Mouse (Mus musculus): Measurements from ENCODE around the gene Gm11627. TPM values are rescaled to one million over a fixed set of nuclear protein-coding genes. Genes with fewer than 3 reads are reported as not detected.
"Not testable (repeated sequence)": the region's sequence is repeated elsewhere in the genome, so short reads cannot be mapped to it uniquely, and the experiment has no call there.

Gene Gm11627
- polyA plus RNA-seq, 1 experiment from 2014 or later = 22.0 TPM

- Histone ChIP-seq H3K27me3 (ENCODE audit: control insufficient read depth, insufficient read depth, low read length) (no peaks in the 10 kb centered on the region), H3K9ac (ENCODE audit: low read length) (0 out of 2 replicates have a peak overlapping the region, but pooled peaks have one; percentile 53), H3K4me2 (ENCODE audit: low read depth, low read length) (no peak overlapping the region), H3K4me3 (replicated peaks; ENCODE audit: low read length) (no peak overlapping the region), H3K36me3 (ENCODE audit: control insufficient read depth, insufficient read depth, low read length) (no peaks in the 10 kb centered on the region), H3K9me3 (replicated peaks; ENCODE audit: control insufficient read depth, low read length) (no peaks in the 10 kb centered on the region), H3K4me1 (ENCODE audit: control insufficient read depth, insufficient read depth, low read length) (peaks cover 28% of the 10 kb centered on the region), H3K27ac (ENCODE audit: low read length) (peak overlapping the region; percentile 65; the same call in 1 of the 2 replicates)
- ATAC-seq (ENCODE audit: insufficient read depth, low FRiP score) = no peak
- WGBS = 37% methylated on average over 4 of the region's 4 CpGs
Observed at GRCm38 (mm10) chr11:102610260-102610659, 31.0 kb upstream of the Gm11627 start.

GRCm38 (mm10) chr11:102609483-102609882, 30.2 kb upstream of the Gm11627 start:
- peak overlapping the region; percentile 79; the same call in 1 of the 2 replicates for H3K4me2 ChIP-seq (ENCODE audit: low read depth, low read length)
- H3K4me1 ChIP-seq (ENCODE audit: control insufficient read depth, insufficient read depth, low read length) = peaks cover 28% of the 10 kb centered on the region
- no peak for ATAC-seq (ENCODE audit: insufficient read depth, low FRiP score)
- no peak overlapping the region for H3K9ac ChIP-seq (ENCODE audit: low read length)
- no peaks in the 10 kb centered on the region for H3K36me3 ChIP-seq (ENCODE audit: control insufficient read depth, insufficient read depth, low read length)
- WGBS = 50% methylated on average over 8 of the region's 8 CpGs
- no peak overlapping the region for H3K4me3 ChIP-seq (replicated peaks; ENCODE audit: low read length)
- no peaks in the 10 kb centered on the region for H3K9me3 ChIP-seq (replicated peaks; ENCODE audit: control insufficient read depth, low read length)
- H3K27ac ChIP-seq (ENCODE audit: low read length) = peak overlapping the region; percentile 51; the same call in 1 of the 2 replicates
- no peaks in the 10 kb centered on the region for H3K27me3 ChIP-seq (ENCODE audit: control insufficient read depth, insufficient read depth, low read length)

GRCm38 (mm10) chr11:102608691-102609090, 29.4 kb upstream of the Gm11627 start:
- Histone ChIP-seq H3K36me3 (ENCODE audit: control insufficient read depth, insufficient read depth, low read length) (no peaks in the 10 kb centered on the region), H3K4me2 (ENCODE audit: low read depth, low read length) (peak overlapping the region; percentile 79), H3K4me1 (ENCODE audit: control insufficient read depth, insufficient read depth, low read length) (peaks cover 28% of the 10 kb centered on the region), H3K9ac (ENCODE audit: low read length) (no peak overlapping the region), H3K4me3 (replicated peaks; ENCODE audit: low read length) (no peak overlapping the region), H3K27me3 (ENCODE audit: control insufficient read depth, insufficient read depth, low read length) (no peaks in the 10 kb centered on the region), H3K27ac (ENCODE audit: low read length) (peak overlapping the region; percentile 1; the same call in 1 of the 2 replicates), H3K9me3 (replicated peaks; ENCODE audit: control insufficient read depth, low read length) (no peaks in the 10 kb centered on the region)
- WGBS = 29% methylated on average over 4 of the region's 4 CpGs
- no peak for ATAC-seq (ENCODE audit: insufficient read depth, low FRiP score)

GRCm38 (mm10) chr11:102607686-102608548, 28.7 kb upstream of the Gm11627 start:
- peak overlapping the region; percentile 61 for H3K4me3 ChIP-seq (replicated peaks; ENCODE audit: low read length)
- peak overlapping the region; percentile 98 for H3K27ac ChIP-seq (ENCODE audit: low read length)
- 24% methylated on average over 10 of the region's 10 CpGs for WGBS
- H3K27me3 ChIP-seq (ENCODE audit: control insufficient read depth, insufficient read depth, low read length) = no peaks in the 10 kb centered on the region
- H3K9me3 ChIP-seq (replicated peaks; ENCODE audit: control insufficient read depth, low read length) = no peaks in the 10 kb centered on the region
- peaks cover 28% of the 10 kb centered on the region for H3K4me1 ChIP-seq (ENCODE audit: control insufficient read depth, insufficient read depth, low read length)
- H3K4me2 ChIP-seq (ENCODE audit: low read depth, low read length) = peak overlapping the region; percentile 79
- ATAC-seq (ENCODE audit: insufficient read depth, low FRiP score) = no peak
- H3K36me3 ChIP-seq (ENCODE audit: control insufficient read depth, insufficient read depth, low read length) = no peaks in the 10 kb centered on the region
- H3K9ac ChIP-seq (ENCODE audit: low read length) = peak overlapping the region; percentile 91

GRCm38 (mm10) chr11:102607201-102607600, 27.9 kb upstream of the Gm11627 start:
- H3K9ac ChIP-seq (ENCODE audit: low read length) = peak overlapping the region; percentile 91
- 3% methylated on average over 12 of the region's 12 CpGs for WGBS
- not testable (repeated sequence) for ATAC-seq (ENCODE audit: insufficient read depth, low FRiP score); H3K9me3 ChIP-seq (replicated peaks; ENCODE audit: control insufficient read depth, low read length); H3K27me3 ChIP-seq (ENCODE audit: control insufficient read depth, insufficient read depth, low read length); H3K36me3 ChIP-seq (ENCODE audit: control insufficient read depth, insufficient read depth, low read length)
- H3K4me1 ChIP-seq (ENCODE audit: control insufficient read depth, insufficient read depth, low read length) = peaks cover 28% of the 10 kb centered on the region
- peak overlapping the region; percentile 79 for H3K4me2 ChIP-seq (ENCODE audit: low read depth, low read length)
- peak overlapping the region; percentile 98 for H3K27ac ChIP-seq (ENCODE audit: low read length)
- H3K4me3 ChIP-seq (replicated peaks; ENCODE audit: low read length) = peak overlapping the region; percentile 61

GRCm38 (mm10) chr11:102606751-102607171, 27.5 kb upstream of the Gm11627 start:
- no peak for ATAC-seq (ENCODE audit: insufficient read depth, low FRiP score)
- Histone ChIP-seq H3K27ac (ENCODE audit: low read length) (peak overlapping the region; percentile 98), H3K36me3 (ENCODE audit: control insufficient read depth, insufficient read depth, low read length) (no peaks in the 10 kb centered on the region), H3K4me1 (ENCODE audit: control insufficient read depth, insufficient read depth, low read length) (peaks cover 28% of the 10 kb centered on the region), H3K27me3 (ENCODE audit: control insufficient read depth, insufficient read depth, low read length) (no peaks in the 10 kb centered on the region), H3K4me3 (replicated peaks; ENCODE audit: low read length) (peak overlapping the region; percentile 61), H3K9ac (ENCODE audit: low read length) (peak overlapping the region; percentile 91), H3K9me3 (replicated peaks; ENCODE audit: control insufficient read depth, low read length) (no peaks in the 10 kb centered on the region), H3K4me2 (ENCODE audit: low read depth, low read length) (peak overlapping the region; percentile 79)
- WGBS = 4% methylated on average over 12 of the region's 12 CpGs

- peak overlapping the region; percentile 79 for H3K4me2 ChIP-seq (ENCODE audit: low read depth, low read length)
- no peaks in the 10 kb centered on the region for H3K9me3 ChIP-seq (replicated peaks; ENCODE audit: control insufficient read depth, low read length)
- H3K4me1 ChIP-seq (ENCODE audit: control insufficient read depth, insufficient read depth, low read length) = peaks cover 20% of the 10 kb centered on the region
- peak overlapping the region; percentile 91 for H3K9ac ChIP-seq (ENCODE audit: low read length)
- 1% methylated on average over 62 of the region's 62 CpGs for WGBS
- H3K27me3 ChIP-seq (ENCODE audit: control insufficient read depth, insufficient read depth, low read length) = no peaks in the 10 kb centered on the region
- ATAC-seq (ENCODE audit: insufficient read depth, low FRiP score) = no peak
- H3K36me3 ChIP-seq (ENCODE audit: control insufficient read depth, insufficient read depth, low read length) = no peaks in the 10 kb centered on the region
- H3K4me3 ChIP-seq (replicated peaks; ENCODE audit: low read length) = peak overlapping the region; percentile 61
- peak overlapping the region; percentile 98 for H3K27ac ChIP-seq (ENCODE audit: low read length)
Observed at GRCm38 (mm10) chr11:102605553-102606416, 26.5 kb upstream of the Gm11627 start.

GRCm38 (mm10) chr11:102604777-102605552, 25.7 kb upstream of the Gm11627 start:
- Histone ChIP-seq H3K4me2 (ENCODE audit: low read depth, low read length) (peak overlapping the region; percentile 79), H3K4me1 (ENCODE audit: control insufficient read depth, insufficient read depth, low read length) (peaks cover 11% of the 10 kb centered on the region), H3K4me3 (replicated peaks; ENCODE audit: low read length) (peak overlapping the region; percentile 61), H3K36me3 (ENCODE audit: control insufficient read depth, insufficient read depth, low read length) (no peaks in the 10 kb centered on the region), H3K27ac (ENCODE audit: low read length) (peak overlapping the region; percentile 98), H3K9ac (ENCODE audit: low read length) (peak overlapping the region; percentile 91), H3K27me3 (ENCODE audit: control insufficient read depth, insufficient read depth, low read length) (no peaks in the 10 kb centered on the region), H3K9me3 (replicated peaks; ENCODE audit: control insufficient read depth, low read length) (no peaks in the 10 kb centered on the region)
- peak; percentile 27 for ATAC-seq (ENCODE audit: insufficient read depth, low FRiP score)
- WGBS = under 1% methylated on average over 73 of the region's 74 CpGs

Data from stomach, embryonic 16.5 days (tissue).